Mouse (Mus musculus): ENCODE measurements around the gene Asb17.
"Not testable (repeated sequence)": the region's sequence is repeated elsewhere in the genome, so short reads cannot be mapped to it uniquely, and the experiment has no call there.

The Asb17 gene

DNA sequence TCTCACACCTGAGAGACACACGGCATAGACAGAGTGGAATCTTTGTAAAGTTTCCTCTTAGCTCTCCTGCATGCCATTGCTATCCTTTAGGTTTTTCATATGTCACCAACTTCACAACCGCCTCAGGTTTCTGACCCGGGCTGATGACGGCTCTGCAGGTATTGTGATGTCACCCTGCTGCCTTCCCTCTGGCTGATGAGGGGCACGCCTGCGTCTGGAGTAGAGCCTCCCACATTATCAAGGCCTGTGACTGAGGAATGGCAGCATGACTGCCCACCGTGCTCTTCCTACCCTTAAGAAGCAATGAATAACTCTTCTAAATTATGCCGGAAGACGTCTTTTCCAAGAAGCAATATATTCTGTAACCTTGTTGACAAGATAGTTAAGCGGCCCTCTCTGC, at the start of gene Asb17:
Asb17 (plus strand) TSS at position 180 of the 400 bp plus-strand sequence.
- no peak for DNase-seq

DNA sequence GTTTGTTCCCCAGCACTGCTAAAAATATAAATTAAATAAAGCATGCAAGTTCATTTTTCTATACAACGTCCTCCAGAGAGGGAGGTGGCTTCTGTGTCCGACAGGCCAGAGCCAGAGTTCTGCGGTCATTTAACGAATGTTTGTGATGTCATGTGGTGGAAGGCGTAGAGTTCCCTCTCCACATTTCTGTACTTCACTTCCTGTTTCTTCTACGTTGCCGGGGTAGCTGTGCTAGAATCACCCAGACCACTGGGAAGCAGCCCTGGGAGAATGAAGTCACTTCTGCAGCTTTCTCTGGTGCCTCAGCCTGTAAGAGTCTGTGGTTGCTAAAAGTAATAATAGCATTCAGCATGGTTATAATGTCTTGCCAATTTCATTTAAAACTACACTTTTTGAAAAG, 46.4 kb upstream of the Asb17 start:
- no peak for DNase-seq

DNA sequence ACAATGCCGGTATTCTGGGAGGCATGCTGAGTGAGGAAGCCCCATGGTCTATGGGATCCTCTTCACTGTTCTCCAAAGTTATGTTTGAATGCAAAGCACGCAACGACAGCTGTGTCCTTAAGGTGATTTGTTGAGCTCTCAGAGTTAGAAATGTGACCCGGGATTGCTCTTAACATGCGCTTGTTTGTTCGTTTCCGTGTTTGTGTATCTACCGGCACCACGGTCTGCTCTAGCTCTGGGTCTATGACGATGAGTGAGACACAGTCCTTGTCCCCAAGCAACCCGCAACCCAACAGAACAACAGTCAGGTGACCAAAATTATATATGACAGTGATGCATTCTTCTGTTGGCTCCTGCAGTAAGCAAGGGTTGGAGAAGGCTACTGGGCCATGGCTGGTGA, 44.4 kb upstream of the Asb17 start:
- no peak for DNase-seq

DNA sequence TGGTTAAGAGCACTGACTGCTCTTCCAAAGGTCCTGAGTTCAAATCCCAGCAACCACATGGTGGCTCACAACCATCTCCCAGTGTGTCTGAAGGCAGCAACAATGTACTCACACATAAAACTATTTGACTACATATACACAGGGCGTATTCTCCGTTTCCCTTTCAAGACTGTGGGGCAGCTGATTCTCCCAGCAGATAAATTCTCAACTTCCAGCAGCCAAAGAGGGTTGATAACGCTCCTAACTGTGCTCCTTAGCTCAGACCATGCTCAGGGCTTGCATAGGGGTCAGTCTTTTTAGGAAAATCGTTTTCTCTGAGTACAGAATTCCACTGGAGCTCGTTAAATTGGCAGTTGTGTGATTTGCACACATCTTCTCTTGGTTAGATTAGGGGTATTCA, 43.3 kb upstream of the Asb17 start:
- no peak for DNase-seq

DNA sequence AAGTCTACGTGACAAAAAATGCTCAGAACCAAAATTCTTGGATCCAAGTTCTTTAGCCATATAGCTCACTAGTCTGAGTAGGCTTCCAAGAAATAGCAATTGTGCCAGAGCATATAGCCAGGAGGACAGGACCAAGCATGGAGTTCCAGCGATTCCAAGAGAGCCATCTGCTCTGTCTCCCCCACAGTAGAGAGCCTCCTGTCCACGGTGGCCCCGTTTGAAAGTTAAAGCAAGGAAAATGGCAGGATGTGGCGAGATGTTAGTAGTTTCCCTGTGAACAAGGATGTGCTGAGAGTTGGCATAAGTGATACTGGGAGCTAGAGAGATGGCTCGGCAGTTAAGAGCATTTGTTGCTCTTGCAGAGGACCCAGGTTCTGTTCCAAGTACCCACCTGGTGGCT, 42.5 kb upstream of the Asb17 start:
- DNase-seq, result no peak

DNA sequence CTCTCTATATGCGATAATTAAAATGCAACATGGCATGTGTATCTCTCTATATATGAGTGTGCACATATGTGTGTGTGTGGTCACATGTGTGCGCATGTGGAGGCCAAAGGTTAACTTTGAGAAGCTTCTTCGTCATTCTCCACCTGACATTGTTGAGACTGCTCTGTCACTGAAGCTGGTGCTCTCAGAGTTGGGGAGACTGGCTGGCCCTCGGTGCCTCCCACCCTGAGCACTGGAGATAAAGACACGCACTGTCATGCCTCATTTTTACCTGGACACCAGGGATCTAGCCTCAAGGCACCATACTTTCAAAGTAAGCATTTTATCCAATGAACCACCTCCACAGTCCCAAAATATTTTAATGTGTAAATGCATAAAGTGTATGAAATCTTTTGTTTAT, 41.4 kb upstream of the Asb17 start:
- DNase-seq, result no peak

DNA sequence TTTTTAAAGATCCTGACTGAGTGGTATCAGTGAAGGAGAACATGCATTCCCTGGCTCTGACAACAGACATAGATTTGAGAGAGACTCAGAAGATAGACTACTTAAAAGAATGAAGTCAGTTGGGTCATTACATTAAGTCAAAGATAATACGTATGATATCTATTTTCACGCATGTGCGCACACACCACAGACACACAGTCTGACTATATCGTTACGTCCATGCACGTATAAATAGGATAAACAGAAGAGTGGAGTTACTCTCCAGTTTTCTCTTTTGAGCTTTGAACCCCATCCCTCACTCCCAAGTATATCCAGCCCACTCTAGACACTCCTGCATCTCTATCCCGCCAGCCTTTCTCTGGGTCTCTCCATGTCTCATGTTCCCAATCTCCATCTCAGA, 40.0 kb upstream of the Asb17 start:
- DNase-seq, result no peak

DNA sequence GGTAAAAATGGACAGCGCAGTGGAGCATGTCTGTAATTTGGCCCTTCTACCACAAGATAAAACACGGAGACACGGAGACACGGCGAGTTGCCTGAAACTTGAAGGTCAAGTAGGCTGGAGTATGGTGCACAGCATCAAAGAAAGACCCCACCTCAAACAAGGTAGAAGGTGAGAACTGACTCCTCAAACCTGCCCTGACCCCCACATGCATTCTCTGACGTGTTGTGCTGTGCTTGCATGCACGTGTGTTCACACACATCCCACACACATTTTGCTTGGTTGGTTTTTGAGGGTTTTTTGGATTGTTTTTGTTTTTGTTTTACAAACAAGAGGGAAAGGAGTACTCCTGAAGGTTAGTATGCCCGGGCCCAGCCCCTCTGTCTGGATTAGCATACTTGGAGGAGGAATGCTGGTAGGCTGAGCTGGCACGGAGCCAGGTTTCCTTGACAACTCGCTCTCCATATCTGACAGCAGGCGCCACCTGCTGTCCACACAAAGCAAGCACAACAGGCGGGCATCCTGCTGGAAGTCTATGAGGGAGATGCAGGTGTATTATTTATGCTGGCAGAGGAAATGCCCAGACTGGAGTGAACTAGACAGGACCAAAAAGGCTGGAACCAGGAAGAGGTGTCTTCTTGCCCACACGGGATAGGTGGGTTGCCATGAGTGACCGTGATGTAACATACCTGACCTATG, 37.8 kb upstream of the Asb17 start:
- DNase-seq, result peak; percentile 99

DNA sequence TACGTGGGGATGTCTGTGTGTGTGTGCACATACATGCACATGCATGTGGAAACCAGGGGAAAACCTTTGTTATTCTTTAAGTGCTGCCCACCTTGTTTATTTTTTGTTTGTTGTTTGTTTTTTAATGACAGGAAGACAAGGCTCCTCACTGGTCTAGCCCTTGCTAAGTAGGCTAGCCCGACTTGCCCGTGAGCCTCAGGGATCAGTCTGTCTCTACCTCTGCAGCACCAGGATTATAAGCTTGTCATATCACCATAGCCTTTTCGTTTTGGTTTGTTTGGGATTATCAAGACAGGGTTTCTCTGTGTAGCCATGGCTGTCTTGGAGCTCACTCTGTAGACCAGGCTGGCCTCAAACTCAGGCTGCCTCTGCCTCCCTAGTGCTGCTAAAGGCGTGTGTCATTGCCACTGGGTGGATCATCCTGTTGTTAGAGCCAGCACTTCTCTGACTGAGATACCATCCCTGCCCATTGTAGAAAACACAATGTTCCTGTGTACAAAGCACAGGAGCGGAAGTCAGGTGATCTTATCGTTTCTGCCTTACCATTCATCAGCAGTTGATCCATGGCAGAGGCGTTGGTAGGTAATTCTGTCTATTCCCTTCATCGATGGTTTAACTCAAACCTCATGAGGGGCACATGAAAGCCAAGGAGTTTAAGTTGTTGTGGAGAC, 37.1 kb upstream of the Asb17 start:
- DNase-seq, result no peak

DNA sequence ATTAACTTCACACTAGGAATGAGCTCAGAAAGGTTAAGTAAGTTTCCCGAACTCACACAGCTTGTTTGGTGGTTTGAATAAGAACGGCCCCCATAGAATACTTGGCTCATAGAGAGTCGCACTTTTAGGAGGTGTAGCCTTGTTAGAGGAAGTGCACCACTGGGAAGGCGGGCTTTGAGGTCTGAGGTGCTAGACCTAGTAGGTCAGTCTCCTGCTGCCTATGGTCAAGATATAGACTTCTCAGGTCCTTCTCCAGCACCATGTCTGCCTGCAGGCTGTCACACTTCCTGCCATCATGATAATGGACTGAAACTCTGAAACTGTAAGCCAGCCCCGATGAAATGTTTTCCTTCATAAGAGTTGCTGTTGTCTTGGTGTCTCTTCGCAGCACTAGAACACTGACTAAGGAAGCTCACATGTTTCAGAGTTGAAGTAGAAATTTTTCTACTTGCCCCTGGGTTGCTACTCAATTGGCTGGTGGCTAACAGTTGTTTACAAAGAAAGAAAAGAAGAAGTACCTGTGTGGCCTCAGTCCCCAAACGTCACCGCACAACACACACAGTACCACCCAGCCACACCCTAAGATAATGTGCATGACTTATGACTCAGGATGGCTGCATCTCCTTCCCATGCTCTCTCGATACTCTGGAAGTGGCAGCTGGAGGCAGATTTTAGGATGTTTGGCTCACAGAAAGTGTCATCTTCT, 36.4 kb upstream of the Asb17 start:
- DNase-seq, result no peak

DNA sequence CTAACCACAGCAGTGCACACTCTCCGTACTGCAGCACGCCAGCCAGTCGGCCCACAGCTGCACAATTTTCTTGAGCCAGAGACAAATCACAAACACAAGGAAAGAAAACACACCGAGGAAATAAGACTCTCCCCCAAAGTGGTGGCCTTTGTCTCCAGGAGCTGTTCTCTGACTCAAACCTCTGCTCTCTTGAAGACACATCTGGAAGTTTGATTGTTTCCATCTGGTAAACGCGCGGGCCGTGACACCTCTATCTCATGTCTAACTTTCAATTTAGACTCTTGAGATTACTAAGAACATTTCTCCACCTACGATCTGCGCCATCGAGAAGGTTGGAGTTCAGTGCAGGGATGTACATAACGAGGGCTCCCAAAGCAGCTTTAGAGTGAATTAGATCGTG, 35.6 kb upstream of the Asb17 start:
- no peak for DNase-seq

DNA sequence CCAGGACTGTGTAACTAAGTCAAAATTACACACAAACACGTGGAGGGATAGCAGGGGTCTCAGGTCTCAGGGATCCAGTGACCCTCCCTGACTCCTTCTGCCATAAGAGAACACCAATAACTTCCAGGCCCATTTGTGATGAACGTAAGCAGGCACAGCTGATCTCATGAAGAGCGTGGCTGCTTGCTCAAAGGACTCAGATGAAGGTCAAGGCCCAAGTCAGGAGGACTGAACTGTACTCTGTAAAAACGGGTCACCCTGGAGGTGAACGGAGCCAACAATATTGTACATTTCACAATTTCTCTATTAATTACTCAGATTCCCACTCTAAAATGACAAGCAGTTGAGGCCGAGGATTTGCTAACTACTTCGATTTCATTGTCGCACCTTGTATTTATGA, 30.0 kb upstream of the Asb17 start:
- no peak for DNase-seq

DNA sequence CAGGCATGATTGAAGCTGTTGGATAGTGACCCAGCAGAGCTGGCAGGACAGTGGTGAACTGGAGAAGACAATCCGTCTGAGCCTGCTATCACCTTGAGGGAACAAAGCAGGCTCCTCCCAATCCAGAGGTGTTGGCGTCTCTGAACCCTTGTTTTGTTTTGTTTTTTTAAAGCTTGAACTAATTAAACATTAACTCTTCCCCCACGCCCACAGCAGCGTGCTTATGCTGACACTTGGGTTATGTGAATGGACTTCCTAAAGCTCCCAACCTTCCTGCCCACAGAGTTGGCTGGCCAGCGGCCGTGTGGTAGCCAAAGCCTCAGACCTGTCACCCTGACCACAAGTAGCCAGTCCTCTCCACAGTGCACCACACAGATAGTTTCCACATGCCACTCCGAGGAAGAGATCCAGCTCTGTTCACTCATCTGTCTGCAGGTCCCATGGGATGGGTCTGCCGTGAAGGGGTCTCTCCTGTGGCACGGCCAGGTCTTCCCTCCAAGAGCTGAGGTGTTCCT, 26.6 kb upstream of the Asb17 start:
- DNase-seq, result no peak

DNA sequence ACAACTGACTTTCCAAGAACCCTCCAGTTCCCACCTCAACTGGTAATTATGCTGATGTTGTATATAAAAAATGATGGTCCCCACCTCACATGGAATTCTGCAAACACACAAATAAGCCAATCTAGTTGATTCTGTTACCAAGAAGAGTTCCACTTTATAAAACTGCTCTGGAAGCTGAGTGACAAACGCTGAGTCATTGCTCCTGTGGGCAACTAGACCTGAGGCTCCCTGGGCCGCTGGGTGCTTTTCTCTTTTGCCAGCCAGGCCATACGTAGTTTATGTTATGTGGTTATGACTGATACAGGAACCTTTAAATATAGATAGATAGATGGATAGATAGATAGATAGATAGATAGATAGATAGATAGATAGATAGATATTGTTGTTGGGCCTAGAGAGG, 25.3 kb upstream of the Asb17 start:
- no peak for DNase-seq

DNA sequence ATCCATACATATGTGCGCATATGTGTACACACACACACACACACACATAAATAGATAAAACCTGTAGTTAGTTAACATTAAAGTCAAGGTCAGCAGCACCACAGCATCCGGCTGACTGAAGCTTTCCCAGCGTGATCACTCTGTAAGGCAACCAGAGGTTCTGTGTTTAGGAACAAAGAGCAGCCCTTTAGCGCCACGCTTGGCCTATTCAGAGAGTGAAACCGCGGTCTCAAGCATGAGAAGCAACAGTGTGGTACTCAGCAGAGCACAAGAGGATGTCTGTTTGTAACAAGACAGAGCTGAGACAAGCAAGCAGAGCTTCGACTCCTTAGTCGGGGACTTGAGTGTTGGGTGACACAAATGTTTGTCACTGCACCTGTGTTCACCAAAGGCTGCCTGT, 24.6 kb upstream of the Asb17 start:
- DNase-seq, result no peak

DNA sequence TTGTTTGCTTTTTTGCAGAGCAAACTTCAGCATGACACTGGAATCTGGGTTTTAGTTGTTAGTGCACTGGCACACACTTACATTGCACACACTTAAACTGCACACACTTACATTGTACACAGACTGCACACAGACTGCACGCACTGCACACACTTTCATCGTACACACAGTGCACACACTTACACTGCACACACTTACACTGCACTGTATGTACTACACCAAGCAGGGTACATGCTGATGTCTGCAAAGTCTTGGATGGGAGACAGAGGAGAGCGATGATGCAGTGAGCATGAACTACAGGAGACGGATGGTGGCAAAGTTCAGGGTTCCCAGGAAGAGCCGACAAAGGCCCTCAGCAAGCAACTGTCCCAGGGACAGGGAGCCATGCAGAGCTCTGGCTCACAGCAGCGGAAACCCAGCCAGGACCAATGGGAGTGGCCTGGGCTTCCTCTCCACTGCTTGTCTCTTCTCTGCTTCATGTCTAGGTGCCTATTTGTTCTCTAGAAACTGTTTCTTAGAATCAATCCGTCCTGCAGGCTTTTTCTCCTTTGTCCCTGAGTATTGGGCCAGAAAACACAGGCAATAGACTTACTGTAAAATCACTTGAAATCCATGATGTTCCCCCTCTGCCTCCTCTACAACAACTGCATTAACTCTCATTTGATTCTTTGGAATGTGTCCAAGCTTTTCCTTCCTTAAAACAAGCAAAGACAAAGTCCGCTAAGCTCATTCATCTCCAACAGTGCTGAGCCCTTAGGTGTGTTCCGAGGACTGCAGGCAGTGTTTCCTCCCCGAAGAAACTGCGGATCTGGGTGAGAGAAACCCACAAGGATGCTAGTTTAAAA, 20.1 kb upstream of the Asb17 start:
- no peak for DNase-seq

DNA sequence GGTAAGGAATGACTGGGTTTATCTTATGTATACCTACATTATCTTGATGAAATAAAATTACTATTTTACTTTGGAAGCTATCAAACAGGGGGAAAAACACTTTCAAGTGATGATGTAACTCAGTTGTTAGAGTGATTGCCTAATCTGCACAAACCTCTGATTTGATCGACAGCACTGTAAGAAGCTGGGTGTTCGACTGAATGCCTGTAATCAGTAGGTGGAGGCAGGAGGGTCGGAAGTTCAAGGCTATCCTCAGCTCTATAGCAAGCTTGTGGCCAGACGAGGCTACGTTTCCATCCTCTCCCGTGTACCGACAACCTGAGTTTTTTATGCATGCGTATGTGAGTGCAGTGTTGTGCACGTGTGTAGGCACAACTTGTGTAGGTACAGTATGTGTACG, 18.8 kb upstream of the Asb17 start:
- DNase-seq, result no peak

DNA sequence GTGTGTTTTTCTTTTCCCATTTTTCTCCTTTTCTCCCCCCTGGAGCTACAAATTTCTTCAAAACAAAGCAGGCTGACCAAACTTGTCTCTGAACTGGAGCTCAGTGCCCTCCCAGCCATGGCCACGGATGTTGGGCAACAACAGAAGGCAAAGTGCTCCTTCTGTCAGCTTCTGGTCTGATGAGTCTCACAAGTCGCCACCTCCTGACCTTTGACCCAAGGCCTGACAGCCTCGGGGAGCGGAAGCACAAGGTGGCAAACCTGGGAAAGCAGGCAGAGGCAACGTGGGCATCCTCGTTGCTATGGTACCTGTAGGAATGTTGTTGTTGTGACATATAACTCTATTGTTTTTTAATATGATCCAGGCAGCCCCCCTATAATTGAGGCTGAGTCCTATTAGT, 17.4 kb upstream of the Asb17 start:
- no peak for DNase-seq

DNA sequence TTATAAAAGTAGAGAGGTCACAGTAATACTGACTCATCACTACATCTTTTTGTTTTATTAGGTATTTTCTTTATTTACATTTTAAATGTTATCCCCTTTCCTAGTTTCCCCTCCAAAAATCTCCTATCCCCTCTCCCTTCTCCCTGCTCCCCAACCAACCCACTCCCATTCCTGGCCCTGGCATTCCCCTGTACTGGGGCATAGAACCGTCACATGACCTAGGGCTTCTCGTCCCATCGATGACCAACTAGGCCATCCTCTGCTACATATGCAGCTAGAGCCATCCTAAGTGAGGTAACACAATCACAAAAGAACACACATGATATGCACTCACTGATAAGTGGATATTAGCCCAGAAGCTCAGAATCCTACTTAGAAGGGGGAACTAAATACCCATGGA, 14.2 kb upstream of the Asb17 start:
- DNase-seq, result not testable (repeated sequence)

DNA sequence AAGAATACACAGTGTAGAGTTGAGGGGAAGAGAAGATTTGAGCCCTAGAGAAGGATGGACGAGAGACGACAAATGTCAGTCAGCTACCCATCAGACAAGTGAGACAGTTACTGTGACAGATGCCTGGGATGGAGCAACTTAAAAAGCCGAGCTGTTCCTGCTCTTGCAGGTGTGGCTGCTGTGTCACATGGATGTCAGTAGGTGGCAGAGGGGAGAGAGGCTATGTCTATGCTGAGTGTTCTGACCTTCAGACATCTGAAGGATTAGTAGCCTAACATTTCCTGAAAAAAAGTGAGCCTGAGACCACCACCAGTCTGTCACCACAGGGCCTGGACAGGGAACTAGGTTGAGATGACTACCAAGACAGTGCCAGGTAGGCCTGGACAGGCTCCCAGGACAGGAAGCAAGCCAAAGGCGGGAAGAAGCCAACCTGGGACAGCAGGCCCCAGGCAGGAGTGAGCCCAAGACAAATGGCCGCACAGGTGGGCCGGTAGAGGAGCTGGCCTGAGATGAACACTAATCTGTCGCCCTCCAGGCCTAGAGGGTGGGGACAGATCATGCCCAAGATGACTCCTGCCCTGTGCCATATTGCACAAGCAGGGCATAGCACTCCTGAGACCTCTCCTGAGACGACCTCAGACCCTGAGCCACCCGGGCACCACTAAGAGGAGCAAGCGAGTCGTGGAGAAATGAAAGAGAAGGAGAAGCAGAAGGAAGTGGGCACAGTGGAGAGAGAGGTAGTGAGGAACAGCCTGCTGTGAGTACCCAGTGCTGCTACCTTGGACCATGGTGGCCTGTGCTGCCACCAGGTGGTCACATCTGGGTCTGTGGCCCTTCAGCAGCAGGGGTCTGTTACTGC, 12.8 kb upstream of the Asb17 start:
- DNase-seq, result no peak

DNA sequence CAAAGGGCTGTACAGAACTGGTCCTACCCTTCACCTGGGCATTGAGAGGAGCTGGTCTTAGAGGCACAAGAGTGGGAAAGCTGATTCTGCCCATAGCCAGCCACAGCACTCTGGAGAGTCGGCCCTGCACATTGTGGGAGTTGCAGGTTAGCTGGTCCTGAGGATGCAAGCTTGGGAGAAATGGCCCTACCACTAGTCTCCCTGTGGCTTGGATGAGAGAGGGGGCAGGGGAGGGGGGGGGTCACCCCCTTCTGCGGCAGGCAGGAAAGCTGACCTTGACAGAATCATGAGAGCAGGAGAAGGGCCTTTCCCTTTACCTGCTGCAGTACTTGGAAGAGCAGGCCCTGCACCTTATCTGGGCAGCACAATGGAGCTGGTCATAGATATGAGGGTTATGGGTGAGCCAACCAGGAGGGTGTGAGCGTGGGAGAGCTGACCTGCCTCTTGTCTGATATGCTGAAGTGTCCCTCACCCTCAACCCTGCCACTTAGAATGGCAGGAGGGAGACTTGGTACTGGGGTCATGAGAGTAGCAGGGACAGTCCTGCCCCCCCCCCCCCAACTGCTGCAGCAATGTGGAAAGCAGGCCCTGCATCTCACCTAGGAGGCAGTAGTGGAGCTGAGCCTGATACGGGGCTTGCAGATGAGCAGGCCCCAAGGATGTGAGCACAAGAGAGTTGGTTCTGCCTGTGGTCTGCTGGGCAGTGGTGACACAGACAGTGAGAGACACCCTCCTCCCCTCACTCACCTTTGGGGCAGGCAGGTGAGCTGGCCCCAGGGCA, 11.9 kb upstream of the Asb17 start:
- no peak for DNase-seq

DNA sequence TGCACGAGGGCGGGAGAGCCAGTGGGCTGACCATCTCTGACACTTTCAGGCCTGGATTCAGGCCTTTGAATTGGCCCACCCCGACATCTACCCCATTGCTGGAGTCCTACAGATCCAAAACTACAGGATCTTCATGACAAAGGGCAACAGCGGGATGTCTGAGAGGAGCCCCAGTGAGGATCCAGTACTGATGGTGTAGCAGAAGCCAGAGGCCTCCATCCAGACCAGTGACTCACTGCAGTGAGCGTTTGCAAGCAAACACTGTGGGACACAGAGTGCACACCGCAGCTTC, 11.4 kb upstream of the Asb17 start:
- DNase-seq, result no peak

All from right cerebral cortex, postnatal 14 days (tissue).